Mouse (Mus musculus) B cell, adult 2 months (primary cell): ENCODE data around the gene Rundc3a.
"Not testable (repeated sequence)": the region's sequence is repeated elsewhere in the genome, so short reads cannot be mapped to it uniquely, and the experiment has no call there.

Source experiments
- DNase-seq, 2 experiments: peaks; one replicate each; pipeline ENCODE4 v3.0.0; 2022

The Rundc3a gene

DNA sequence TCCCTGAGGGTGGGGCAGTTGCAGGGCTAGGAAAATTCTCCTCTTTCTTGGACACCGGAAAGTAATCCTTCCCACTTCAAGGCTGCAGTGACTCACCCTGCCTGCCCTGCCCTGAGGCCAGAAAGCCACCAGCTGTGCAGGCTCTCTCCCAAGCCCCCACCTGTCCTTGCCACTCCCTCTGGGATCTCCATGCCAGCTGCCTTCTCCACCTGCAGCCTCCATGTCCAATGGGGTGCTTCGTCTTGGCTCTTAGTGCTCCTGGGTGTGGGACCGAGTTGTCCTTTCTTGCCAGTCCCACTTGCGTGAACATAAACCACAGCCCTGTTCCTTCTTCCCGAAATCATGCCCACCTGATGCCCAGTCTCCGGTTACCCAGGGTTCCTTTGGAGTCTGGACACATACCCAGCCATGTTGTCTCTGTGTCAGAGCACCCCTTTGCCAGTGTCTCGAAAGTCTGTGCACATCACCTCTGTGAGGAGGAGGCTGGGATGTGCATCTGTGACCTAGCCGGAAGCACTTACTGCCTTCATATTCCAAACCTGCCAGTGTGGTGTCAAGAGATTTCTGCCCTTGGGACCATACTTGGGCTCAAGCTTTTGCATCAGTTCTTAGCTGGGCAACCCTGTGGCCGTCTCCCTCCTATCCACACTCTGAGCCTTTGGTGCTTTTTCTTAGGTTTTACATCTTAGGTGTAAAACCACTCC, 1.4 kb downstream of the Rundc3a start:
- DNase-seq, result no peak

- DNase-seq, result no peak
Observed at GRCm38 (mm10) chr11:102395250-102395649, 2.0 kb downstream of the Rundc3a start.

DNA sequence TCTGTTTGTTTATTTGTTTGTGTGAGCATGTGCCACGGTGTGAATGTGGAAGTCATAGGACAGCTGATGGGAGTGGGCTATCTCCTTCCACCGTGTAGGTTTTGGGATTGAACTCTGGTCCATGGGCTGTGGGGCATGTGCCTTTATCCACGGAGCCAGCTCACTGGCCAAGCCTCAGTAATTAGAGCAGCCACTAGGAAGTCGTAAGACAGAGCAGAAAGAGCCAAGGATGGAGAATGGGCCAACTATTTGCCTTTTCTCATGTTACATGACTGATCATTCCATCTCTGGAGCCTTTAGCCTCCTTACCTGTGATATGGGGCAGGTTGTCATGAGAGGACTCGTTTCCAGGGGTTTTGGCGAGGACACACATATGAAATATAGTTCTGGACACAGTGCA, 3.1 kb downstream of the Rundc3a start:
- DNase-seq, result no peak

DNA sequence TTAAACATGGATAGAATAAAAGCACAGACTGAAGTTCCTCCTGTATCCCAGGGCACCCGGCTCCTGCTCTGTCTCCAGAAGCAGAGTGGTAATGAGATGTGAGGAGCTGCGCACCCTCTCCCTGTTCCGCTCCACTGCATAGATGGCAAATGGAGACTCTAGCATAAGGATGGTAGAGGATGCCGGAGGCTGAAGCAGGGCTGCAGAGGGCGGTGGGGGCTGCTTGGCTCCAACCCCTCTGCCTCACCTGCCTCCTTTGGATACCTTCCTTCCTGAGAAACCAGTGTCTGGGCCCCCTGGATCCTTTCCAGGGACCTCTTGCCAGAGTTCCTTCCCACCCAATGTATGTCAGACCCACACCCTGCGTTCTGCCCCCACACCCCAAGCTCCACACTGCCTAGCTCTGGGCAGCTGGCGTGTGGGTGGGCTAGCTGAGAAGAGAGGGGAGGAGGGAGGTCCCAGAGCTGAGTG, 3.5 kb downstream of the Rundc3a start:
- no peak for DNase-seq

DNA sequence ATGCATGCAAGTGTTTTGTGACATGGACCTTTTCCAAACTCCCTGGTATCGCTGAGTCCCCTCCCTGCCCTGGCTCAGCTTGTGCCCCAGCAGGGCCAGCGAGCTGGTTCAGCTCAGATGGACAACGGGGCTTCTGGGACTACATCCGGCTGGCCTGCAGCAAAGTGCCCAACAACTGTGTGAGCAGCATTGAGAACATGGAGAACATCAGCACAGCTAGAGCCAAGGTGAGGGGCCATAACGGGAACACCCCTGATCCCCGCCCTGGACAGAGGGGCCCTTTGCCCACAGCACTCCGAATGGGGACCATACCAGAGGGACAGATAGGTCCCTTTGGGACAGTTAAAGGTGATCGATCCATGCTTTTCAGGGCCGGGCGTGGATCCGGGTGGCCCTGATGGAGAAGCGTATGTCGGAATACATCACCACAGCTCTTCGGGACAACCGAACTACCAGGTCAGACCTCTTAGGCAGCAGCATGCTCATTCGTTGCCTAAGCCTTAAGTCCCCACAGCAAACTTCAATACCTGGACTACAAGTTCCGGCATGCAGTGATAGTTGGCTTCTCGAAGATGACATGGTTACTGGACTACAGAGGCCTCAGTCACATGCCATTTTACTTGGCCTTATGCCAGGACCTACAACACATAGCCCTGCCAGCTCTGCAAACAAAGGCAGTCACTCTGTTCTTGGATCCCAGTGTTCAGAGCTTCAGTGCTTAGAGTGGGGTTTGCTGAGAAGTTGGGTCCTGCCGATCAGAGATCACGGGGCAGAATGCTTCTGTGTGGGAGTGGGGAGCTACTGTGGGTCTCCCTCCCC, 5.0 kb downstream of the Rundc3a start:
- no peak for DNase-seq

GRCm38 (mm10) chr11:102399107-102399506, 5.9 kb downstream of the Rundc3a start:
- DNase-seq, result no peak

DNA sequence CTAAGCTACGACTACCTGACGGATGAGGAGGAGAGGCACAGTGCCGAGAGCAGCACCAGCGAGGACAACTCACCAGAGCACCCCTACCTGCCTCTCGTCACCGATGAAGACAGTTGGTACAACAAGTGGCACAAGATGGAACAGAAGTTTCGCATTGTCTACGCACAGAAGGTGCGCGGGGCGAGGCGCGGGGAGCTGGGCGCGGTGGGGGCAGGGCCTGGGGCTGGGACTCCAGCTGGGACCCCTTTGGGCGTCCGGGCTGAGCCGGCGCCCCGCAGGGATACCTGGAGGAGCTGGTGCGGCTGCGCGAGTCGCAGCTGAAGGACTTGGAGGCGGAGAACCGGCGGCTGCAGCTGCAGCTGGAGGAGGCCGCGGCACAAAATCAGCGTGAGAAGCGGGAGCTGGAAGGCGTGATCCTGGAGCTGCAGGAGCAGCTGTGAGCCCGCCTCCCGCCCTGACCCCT, 6.4 kb downstream of the Rundc3a start:
- DNase-seq, result no peak

GRCm38 (mm10) chr11:102400513-102401084, 7.4 kb downstream of the Rundc3a start:
- no peak for DNase-seq

DNA sequence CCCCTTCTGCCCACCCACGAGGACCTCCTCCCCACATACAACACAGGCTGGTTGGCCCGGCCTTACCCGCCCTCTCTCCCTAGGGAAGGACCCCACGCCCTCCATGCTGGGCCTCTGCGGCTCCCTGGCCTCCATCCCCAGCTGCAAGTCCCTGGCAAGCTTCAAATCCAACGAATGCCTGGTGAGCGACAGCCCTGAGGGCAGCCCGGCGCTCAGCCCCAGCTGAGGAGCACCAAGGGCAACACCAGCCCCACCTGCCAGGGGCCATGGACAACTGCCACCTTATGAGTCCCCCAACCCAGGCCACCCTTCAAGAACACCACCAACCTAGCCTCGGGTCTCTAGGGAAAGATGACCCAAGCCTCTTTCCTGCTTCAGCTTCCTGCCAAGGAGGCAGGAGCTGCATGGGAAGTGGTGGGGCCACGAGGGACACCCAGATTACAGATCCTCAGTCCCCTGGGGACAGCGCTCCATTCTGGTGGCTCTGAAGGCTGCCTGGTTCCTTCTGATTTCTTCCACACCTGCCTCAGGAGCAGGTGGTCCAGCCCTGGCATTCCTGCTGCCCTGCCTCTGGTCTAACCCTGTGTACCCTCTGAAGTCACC, 8.8 kb downstream of the Rundc3a start:
- DNase-seq, result no peak

DNA sequence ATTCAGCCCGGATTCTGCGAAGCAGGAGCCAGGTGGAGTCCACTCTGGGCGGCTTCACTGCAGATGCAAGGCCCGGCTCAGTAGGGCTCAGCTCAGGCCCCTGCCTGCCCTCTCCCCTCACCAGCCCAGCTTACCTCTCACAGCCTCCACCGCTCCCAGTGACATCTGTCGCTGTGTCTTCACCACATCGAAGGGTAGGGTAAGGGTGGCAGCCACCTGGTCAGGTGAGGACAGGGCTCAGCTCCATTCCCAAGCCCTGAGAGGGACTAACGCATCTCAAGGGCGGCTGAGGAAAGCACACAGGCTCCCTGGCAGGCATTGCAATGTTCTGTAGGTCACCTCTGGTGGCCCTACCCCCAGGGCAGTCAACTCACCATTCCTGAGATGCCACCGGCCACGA, 10.5 kb downstream of the Rundc3a start:
- DNase-seq, result no peak

- DNase-seq, result no peak
Observed at GRCm38 (mm10) chr11:102404161-102405010, 11.2 kb downstream of the Rundc3a start.

GRCm38 (mm10) chr11:102405544-102406285, 12.5 kb downstream of the Rundc3a start:
- no peak for DNase-seq

DNA sequence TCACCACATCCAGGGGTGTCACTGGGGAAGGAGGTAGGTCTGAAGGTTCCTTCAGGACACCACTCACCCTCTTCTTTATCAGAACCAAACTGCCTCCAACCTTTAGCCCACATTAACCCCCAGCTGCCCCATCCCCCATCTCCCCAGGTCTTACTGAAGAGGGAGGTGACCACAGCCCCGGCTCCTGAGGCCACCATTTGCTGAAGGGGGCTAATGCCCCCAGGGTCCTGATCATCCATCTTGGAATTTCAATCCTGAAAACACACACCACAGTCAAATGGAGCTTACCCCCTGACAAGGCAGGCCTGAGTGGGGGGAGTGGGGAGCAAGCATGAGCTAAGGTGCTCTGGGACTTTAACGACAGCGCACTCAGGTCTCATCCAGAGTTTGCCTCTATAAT, 13.2 kb downstream of the Rundc3a start:
- DNase-seq, result no peak

DNA sequence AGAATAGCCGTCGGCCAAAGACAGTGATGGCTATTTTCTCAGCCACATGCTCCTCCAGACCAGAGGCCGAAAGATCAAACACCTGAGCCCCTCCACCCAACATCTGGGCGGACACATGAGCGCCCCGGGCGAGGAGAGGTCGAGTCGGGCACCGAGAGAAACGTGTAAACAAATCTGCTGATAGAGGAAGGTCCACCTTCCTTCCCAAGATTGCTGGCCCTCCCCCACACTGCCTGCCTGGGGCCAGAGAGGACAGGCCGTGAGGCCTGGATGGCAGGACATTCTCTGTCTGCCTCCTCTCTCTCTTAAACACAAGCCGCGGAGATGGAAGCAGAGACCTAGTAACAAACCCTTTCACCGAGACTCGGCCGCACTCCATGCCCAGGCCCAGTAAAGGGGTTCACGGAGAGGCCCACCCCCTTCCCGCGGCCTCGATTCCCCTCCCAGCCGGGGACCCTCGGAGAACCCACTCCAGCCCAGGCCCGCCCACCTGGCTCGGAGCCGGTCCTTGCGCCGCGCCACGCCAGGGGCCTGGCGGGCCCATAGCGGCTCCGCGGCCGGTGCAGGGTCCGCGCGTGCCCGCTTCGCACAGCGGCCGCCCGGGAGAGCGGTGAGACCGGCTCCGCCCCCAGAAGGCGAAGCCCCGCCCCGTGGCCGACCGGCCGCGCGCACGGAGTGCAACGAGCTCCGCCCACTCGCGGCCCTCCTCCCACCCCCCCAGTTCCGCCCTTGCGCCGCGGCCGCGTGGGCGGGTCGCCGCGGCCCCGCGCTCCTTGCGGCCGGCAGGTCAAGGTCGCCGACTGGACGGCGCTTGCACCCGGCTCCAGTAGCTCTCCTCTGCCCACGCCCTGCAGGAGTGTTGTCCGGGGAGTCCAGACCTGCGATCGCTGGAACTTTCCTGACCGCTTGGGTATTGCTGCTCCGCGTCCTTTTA, 14.0 kb downstream of the Rundc3a start:
- DNase-seq, result peak; percentile 93 to 96

DNA sequence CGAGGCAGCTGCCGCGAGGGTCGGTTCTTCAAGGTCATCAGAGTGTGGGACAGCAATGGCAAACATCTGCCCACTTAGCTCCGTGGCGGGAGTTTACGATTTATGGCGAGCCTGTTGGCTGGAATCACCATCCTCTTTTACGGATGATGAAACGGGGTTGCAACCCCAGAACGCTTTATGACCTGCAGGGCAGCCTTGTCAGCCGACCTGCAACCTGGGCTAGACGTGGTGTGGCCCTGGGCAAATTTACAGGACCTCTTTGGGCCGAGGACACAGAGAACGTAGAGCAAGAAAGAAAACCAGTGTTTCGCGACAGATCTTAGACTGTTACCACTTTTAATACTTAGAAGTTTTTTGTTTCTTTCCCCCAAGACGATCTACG, 14.6 kb downstream of the Rundc3a start, which contains the start of gene Slc25a39:
Slc25a39 (minus strand) TSS at position 113 of the 382 bp plus-strand sequence.
- peak; percentile 52 to 62 for DNase-seq

DNA sequence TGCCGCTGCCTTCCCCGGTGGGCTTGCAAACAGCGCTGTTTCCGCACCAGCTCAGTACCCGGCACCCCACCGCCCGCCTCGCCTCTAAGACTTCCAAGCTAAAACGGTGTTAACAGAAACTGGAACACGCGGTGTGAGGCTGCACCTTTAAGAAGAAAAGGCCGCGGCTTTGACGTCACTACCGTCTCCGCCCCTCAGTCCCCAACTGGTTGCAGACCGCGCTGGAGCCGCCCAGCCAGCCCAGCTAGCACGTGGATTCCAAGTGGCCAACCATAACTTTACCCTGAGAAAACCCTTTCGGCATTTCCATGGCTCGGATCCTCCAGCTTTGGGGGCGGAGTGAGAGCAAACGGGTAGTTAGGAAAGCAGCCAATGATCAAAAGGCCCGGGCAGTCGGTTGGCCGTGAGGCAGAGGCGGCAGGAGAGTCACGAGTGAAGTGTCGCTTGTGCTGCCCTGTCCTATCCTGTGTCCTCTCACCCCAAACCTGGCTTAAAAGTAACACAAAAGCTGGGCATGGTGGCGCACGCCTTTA, 15.2 kb downstream of the Rundc3a start:
- peak; percentile 96 to 97 for DNase-seq

- no peak for DNase-seq
Observed at GRCm38 (mm10) chr11:102408888-102409794, 15.9 kb downstream of the Rundc3a start.

GRCm38 (mm10) chr11:102409795-102410330, 16.7 kb downstream of the Rundc3a start:
- no peak for DNase-seq

DNA sequence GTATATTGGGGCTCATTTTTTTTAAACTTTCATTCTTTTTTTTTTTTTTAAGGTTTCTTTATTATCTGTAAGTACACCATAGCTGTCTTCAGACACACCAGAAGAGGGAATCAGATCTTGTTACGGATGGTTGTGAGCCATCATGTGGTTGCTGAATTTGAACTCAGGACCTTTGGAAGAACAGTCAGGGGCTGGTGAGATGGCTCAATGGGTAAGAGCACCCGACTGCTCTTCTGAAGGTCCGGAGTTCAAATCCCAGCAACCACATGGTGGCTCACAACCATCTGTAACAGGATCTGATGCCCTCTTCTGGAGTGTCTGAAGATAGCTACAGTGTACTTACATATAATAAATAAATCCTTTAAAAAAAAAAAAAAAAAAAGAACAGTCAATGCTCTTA, 17.1 kb downstream of the Rundc3a start:
- not testable (repeated sequence) for DNase-seq
